Mouse (Mus musculus): ENCODE measurements at regions not wholly inside any gene's neighbourhood (a gene's known extent, or its start where the extent isn't known, plus 50 kb on each side); places are given as distances from the start of the nearest gene placed in this dataset.
"Not testable (repeated sequence)": the region's sequence is repeated elsewhere in the genome, so short reads cannot be mapped to it uniquely, and the experiment has no call there.

- no peak for DNase-seq (ENCODE audit: low spot score)
These were observed 151.4 kb upstream of the 1700012A03Rik start for GRCm38 (mm10) chr6:31898609-31899008.

- DNase-seq (ENCODE audit: low spot score): no peak
These were observed 153.0 kb upstream of the 1700012A03Rik start for GRCm38 (mm10) chr6:31897001-31897400.

GRCm38 (mm10) chr6:31895835-31896234, 154.2 kb upstream of the 1700012A03Rik start:
- no peak for DNase-seq (ENCODE audit: low spot score)

- no peak for DNase-seq (ENCODE audit: low spot score)
These were observed 163.1 kb upstream of the 1700012A03Rik start for GRCm38 (mm10) chr6:31886931-31887330.

GRCm38 (mm10) chr6:31885196-31885595, 164.8 kb upstream of the 1700012A03Rik start:
- not testable (repeated sequence) for DNase-seq (ENCODE audit: low spot score)

GRCm38 (mm10) chr6:31883726-31884125, 166.3 kb upstream of the 1700012A03Rik start:
- DNase-seq (ENCODE audit: low spot score): no peak

GRCm38 (mm10) chr6:31874616-31875015, 175.4 kb upstream of the 1700012A03Rik start:
- DNase-seq (ENCODE audit: low spot score): no peak

- no peak for DNase-seq (ENCODE audit: low spot score)
These were observed 176.1 kb upstream of the 1700012A03Rik start for GRCm38 (mm10) chr6:31873911-31874310.

GRCm38 (mm10) chr6:31871766-31872165, 178.3 kb upstream of the 1700012A03Rik start:
- no peak for DNase-seq (ENCODE audit: low spot score)

- no peak for DNase-seq (ENCODE audit: low spot score)
These were observed 188.1 kb upstream of the 1700012A03Rik start for GRCm38 (mm10) chr6:31861996-31862395.

- no peak for DNase-seq (ENCODE audit: low spot score)
These were observed 190.4 kb upstream of the 1700012A03Rik start for GRCm38 (mm10) chr6:31859621-31860020.

- DNase-seq (ENCODE audit: low spot score): no peak
These were observed 195.8 kb upstream of the 1700012A03Rik start for GRCm38 (mm10) chr6:31854261-31854660.

GRCm38 (mm10) chr6:31846319-31846718, 203.7 kb upstream of the 1700012A03Rik start:
- DNase-seq (ENCODE audit: low spot score): no peak

- DNase-seq (ENCODE audit: low spot score): no peak
These were observed 204.4 kb upstream of the 1700012A03Rik start for GRCm38 (mm10) chr6:31845671-31846070.

GRCm38 (mm10) chr6:31840621-31841020, 209.4 kb upstream of the 1700012A03Rik start:
- no peak for DNase-seq (ENCODE audit: low spot score)

GRCm38 (mm10) chr6:31838588-31838987, 211.5 kb upstream of the 1700012A03Rik start:
- no peak for DNase-seq (ENCODE audit: low spot score)

GRCm38 (mm10) chr6:31835795-31836194, 214.3 kb upstream of the 1700012A03Rik start:
- no peak for DNase-seq (ENCODE audit: low spot score)

GRCm38 (mm10) chr6:31834503-31834902, 215.5 kb upstream of the 1700012A03Rik start:
- DNase-seq (ENCODE audit: low spot score): no peak

- no peak for DNase-seq (ENCODE audit: low spot score)
These were observed 219.4 kb upstream of the 1700012A03Rik start for GRCm38 (mm10) chr6:31830610-31831009.

GRCm38 (mm10) chr6:31823616-31824015, 226.4 kb upstream of the 1700012A03Rik start:
- DNase-seq (ENCODE audit: low spot score): no peak

GRCm38 (mm10) chr6:31822186-31823085, 227.6 kb upstream of the 1700012A03Rik start:
- DNase-seq (ENCODE audit: low spot score): no peak

- no peak for DNase-seq (ENCODE audit: low spot score)
These were observed 228.4 kb upstream of the 1700012A03Rik start for GRCm38 (mm10) chr6:31821621-31822020.

- DNase-seq (ENCODE audit: low spot score): no peak
These were observed 232.4 kb upstream of the 1700012A03Rik start for GRCm38 (mm10) chr6:31817640-31818039.

GRCm38 (mm10) chr6:31811890-31812289, 238.2 kb upstream of the 1700012A03Rik start:
- no peak for DNase-seq (ENCODE audit: low spot score)
